Mouse (Mus musculus) MEL (cell line): ENCODE measurements around the gene Dop1b. TPM values are rescaled to one million over a fixed set of nuclear protein-coding genes. Genes with fewer than 3 reads are reported as not detected.

Experiments
- DNase-seq: peaks from one replicate; pipeline ENCODE4 v3.0.0; 2011; ENCODE audit warnings: low read depth, low spot score
- H3K27ac ChIP-seq: 2 replicates; pipeline ENCODE4 v1.5.1; 2012; ENCODE audit warnings: low read depth, mild to moderate bottlenecking, control low read depth, low read length, moderate library complexity; ENCODE audit not compliant: control insufficient read depth
- H3K27me3 ChIP-seq, 2 experiments: fragments of 150-350 bp in 1 of 2; sonication (generic) in 1 of 2; 2 replicates each; pipeline ENCODE4 v1.6.1; 2012; ENCODE audit warnings: low read length in 2 of 2, mild to moderate bottlenecking in 2 of 2, improper control_type of control experiment in 1 of 2, moderate library complexity in 1 of 2; ENCODE audit not compliant: insufficient read depth in 2 of 2, control insufficient read depth in 1 of 2
- H3K36me3 ChIP-seq, 2 experiments: 2 replicates each; pipeline ENCODE4 v1.6.1; 2012 to 2014; ENCODE audit warnings: low read length in 2 of 2, improper control_type of control experiment in 1 of 2, inconsistent platforms in 1 of 2, mild to moderate bottlenecking in 1 of 2; ENCODE audit not compliant: insufficient read depth in 2 of 2, control insufficient read depth in 1 of 2
- H3K4me1 ChIP-seq, 2 experiments: fragments of 150-350 bp in 1 of 2; sonication (generic) in 1 of 2; 2 replicates each; pipeline ENCODE4 v1.6.1; 2012; ENCODE audit warnings: low read length in 2 of 2, improper control_type of control experiment in 1 of 2, mild to moderate bottlenecking in 1 of 2; ENCODE audit not compliant: insufficient read depth in 2 of 2, control insufficient read depth in 1 of 2
- H3K4me3 ChIP-seq, 2 experiments: fragments of 150-350 bp in 1 of 2; sonication (generic) in 1 of 2; 2 replicates each; pipeline ENCODE4 v1.5.1; 2012; ENCODE audit warnings: low read depth in 2 of 2, low read length in 2 of 2, mild to moderate bottlenecking in 2 of 2, moderate library complexity in 2 of 2, control low read depth in 1 of 2, improper control_type of control experiment in 1 of 2; ENCODE audit not compliant: control insufficient read depth in 1 of 2, insufficient read depth in 1 of 2
- H3K79me2 ChIP-seq: 2 replicates; pipeline ENCODE4 v1.6.1; 2012; ENCODE audit warnings: mild to moderate bottlenecking, low read length, moderate library complexity; ENCODE audit not compliant: control insufficient read depth, poor library complexity, insufficient read depth
- H3K9ac ChIP-seq: 2 replicates; pipeline ENCODE4 v1.6.1; 2012; ENCODE audit warnings: low read depth, mild to moderate bottlenecking, control low read depth, low read length, moderate library complexity; ENCODE audit not compliant: control insufficient read depth, poor library complexity, severe bottlenecking
- H3K9me3 ChIP-seq: fragments of 150-350 bp; sonication (generic); replicated peaks from 2 replicates; pipeline ENCODE4 v1.6.1; 2012; ENCODE audit warnings: mild to moderate bottlenecking, low read length, improper control_type of control experiment, moderate library complexity; ENCODE audit not compliant: insufficient read depth
- BHLHE40 ChIP-seq: IDR thresholded peaks from 2 replicates; pipeline ENCODE4 v1.6.1; 2012; ENCODE audit warnings: low read depth, mild to moderate bottlenecking, inconsistent platforms, low read length, improper control_type of control experiment, borderline replicate concordance
- CHD1 ChIP-seq: IDR thresholded peaks from 2 replicates; pipeline ENCODE4 v1.6.1; 2012; ENCODE audit warnings: low read depth, mild to moderate bottlenecking, inconsistent platforms, low read length, improper control_type of control experiment
- CHD2 ChIP-seq: IDR thresholded peaks from 2 replicates; pipeline ENCODE4 v1.6.1; 2011; ENCODE audit warnings: low read length, improper control_type of control experiment
- CTCF ChIP-seq, 3 experiments: IDR thresholded peaks in 2 of 3; conservative IDR thresholded peaks in 1 of 3; 2 replicates each; pipeline ENCODE4 v1.5.1; 2011 to 2012; ENCODE audit warnings: low read length in 3 of 3, low read depth in 2 of 3, mild to moderate bottlenecking in 2 of 3, improper control_type of control experiment in 1 of 3, inconsistent platforms in 1 of 3, mixed read lengths in 1 of 3, moderate library complexity in 1 of 3; ENCODE audit not compliant: control insufficient read depth in 1 of 3, insufficient read depth in 1 of 3, poor library complexity in 1 of 3, severe bottlenecking in 1 of 3
- E2F4 ChIP-seq: IDR thresholded peaks from 2 replicates; pipeline ENCODE4 v1.6.1; 2011; ENCODE audit warnings: low read depth, low read length, improper control_type of control experiment, borderline replicate concordance
- ELF1 ChIP-seq: IDR thresholded peaks from 2 replicates; pipeline ENCODE4 v1.6.1; 2014; ENCODE audit warnings: low read depth, mild to moderate bottlenecking, inconsistent platforms, low read length, improper control_type of control experiment, moderate library complexity
- ETS1 ChIP-seq: IDR thresholded peaks from 2 replicates; pipeline ENCODE4 v1.6.1; 2012; ENCODE audit warnings: low read depth, mild to moderate bottlenecking, inconsistent platforms, low read length, improper control_type of control experiment, moderate library complexity
- GATA1 ChIP-seq: IDR thresholded peaks from 2 replicates; pipeline ENCODE4 v1.6.1; 2011; ENCODE audit warnings: low read depth, low read length, improper control_type of control experiment
- HCFC1 ChIP-seq: IDR thresholded peaks from 2 replicates; pipeline ENCODE4 v1.6.1; 2012; ENCODE audit warnings: low read depth, mild to moderate bottlenecking, inconsistent platforms, low read length, improper control_type of control experiment, moderate library complexity
- JUND ChIP-seq: IDR thresholded peaks from 2 replicates; pipeline ENCODE4 v1.6.1; 2011; ENCODE audit warnings: low read depth, mild to moderate bottlenecking, improper control_type of control experiment, low read length
- MAFK ChIP-seq: IDR thresholded peaks from 2 replicates; pipeline ENCODE4 v1.6.1; 2011; ENCODE audit warnings: low read depth, mild to moderate bottlenecking, low read length, improper control_type of control experiment, borderline replicate concordance
- MAX ChIP-seq: IDR thresholded peaks from 2 replicates; pipeline ENCODE4 v1.6.1; 2011; ENCODE audit warnings: low read length, improper control_type of control experiment
- MAZ ChIP-seq: IDR thresholded peaks from 2 replicates; pipeline ENCODE4 v1.6.1; 2012; ENCODE audit warnings: low read depth, mild to moderate bottlenecking, inconsistent platforms, low read length, improper control_type of control experiment
- MEF2A ChIP-seq: IDR thresholded peaks from 2 replicates; pipeline ENCODE4 v1.6.1; 2014; ENCODE audit warnings: low read depth, mild to moderate bottlenecking, inconsistent platforms, low read length, improper control_type of control experiment; ENCODE audit not compliant: poor library complexity, insufficient replicate concordance, severe bottlenecking; ENCODE audit errors: extremely low read depth
- MXI1 ChIP-seq: IDR thresholded peaks from 2 replicates; pipeline ENCODE4 v1.6.1; 2011; ENCODE audit warnings: mild to moderate bottlenecking, low read depth, low read length, improper control_type of control experiment
- MYC ChIP-seq: IDR thresholded peaks from 2 replicates; pipeline ENCODE4 v1.6.1; 2011; ENCODE audit warnings: low read depth, mild to moderate bottlenecking, low read length, improper control_type of control experiment, moderate library complexity
- NELFE ChIP-seq: IDR thresholded peaks from 2 replicates; pipeline ENCODE4 v1.6.1; 2011; ENCODE audit warnings: low read depth, low read length, improper control_type of control experiment
- NRF1 ChIP-seq: IDR thresholded peaks from 2 replicates; pipeline ENCODE4 v1.6.1; 2014; ENCODE audit warnings: low read depth, mild to moderate bottlenecking, inconsistent platforms, low read length, improper control_type of control experiment, moderate library complexity; ENCODE audit not compliant: poor library complexity, insufficient read depth, severe bottlenecking
- POLR2AphosphoS2 ChIP-seq: IDR thresholded peaks from 2 replicates; pipeline ENCODE4 v1.6.1; 2011; ENCODE audit warnings: low read length, improper control_type of control experiment
- RCOR1 ChIP-seq: IDR thresholded peaks from 2 replicates; pipeline ENCODE4 v1.6.1; 2012; ENCODE audit warnings: low read depth, mild to moderate bottlenecking, inconsistent platforms, low read length, improper control_type of control experiment
- SIN3A ChIP-seq: IDR thresholded peaks from 2 replicates; pipeline ENCODE4 v1.6.1; 2012; ENCODE audit warnings: low read length, improper control_type of control experiment, inconsistent platforms
- SMC3 ChIP-seq: IDR thresholded peaks from 2 replicates; pipeline ENCODE4 v1.6.1; 2011; ENCODE audit warnings: low read depth, low read length, improper control_type of control experiment
- TAL1 ChIP-seq: IDR thresholded peaks from 2 replicates; pipeline ENCODE4 v1.6.1; 2012; ENCODE audit warnings: mild to moderate bottlenecking, inconsistent platforms, low read length, moderate library complexity, mixed read lengths
- USF1 ChIP-seq: IDR thresholded peaks from 2 replicates; pipeline ENCODE4 v1.6.1; 2014; ENCODE audit warnings: low read depth, mild to moderate bottlenecking, inconsistent platforms, low read length, improper control_type of control experiment, moderate library complexity
- ZC3H11A ChIP-seq: IDR thresholded peaks from 2 replicates; pipeline ENCODE4 v1.6.1; 2012; ENCODE audit warnings: low read depth, mild to moderate bottlenecking, inconsistent platforms, low read length, improper control_type of control experiment
- ZKSCAN1 ChIP-seq: IDR thresholded peaks from 2 replicates; pipeline ENCODE4 v1.6.1; 2012; ENCODE audit warnings: low read depth, mild to moderate bottlenecking, inconsistent platforms, low read length, improper control_type of control experiment, moderate library complexity
- ZMIZ1 ChIP-seq: IDR thresholded peaks from 2 replicates; pipeline ENCODE4 v1.6.1; 2012; ENCODE audit warnings: low read depth, mild to moderate bottlenecking, inconsistent platforms, low read length, improper control_type of control experiment, moderate library complexity
- ZNF384 ChIP-seq: IDR thresholded peaks from 2 replicates; pipeline ENCODE4 v1.6.1; 2012; ENCODE audit warnings: low read depth, mild to moderate bottlenecking, inconsistent platforms, low read length, improper control_type of control experiment
- polyA plus RNA-seq, 2 experiments: library from polyadenylated mRNA; stranded (reverse) in 1 of 2; unstranded in 1 of 2; fragments of >175 nt in 1 of 2; fragments of >200 nt in 1 of 2; gene quantifications; 2 replicates each; pipeline versions ENCODE4 v1.2.1 to v1.2.4; 2012; ENCODE audit warnings: low replicate concordance in 2 of 2, low read depth in 1 of 2; ENCODE audit not compliant: insufficient read length in 2 of 2, insufficient read depth in 1 of 2, missing spikeins in 1 of 2
- total RNA-seq: library from RNA; depleted of rRNA; stranded (reverse); fragments of 300-350 nt; gene quantifications from 2 replicates; pipeline ENCODE4 v1.2.3, GENCODE M21; 2012

Dop1b gene
- total and polyA plus RNA-seq, 3 experiments: 5.8 to 11.3 TPM; not detected in 1

DNA sequence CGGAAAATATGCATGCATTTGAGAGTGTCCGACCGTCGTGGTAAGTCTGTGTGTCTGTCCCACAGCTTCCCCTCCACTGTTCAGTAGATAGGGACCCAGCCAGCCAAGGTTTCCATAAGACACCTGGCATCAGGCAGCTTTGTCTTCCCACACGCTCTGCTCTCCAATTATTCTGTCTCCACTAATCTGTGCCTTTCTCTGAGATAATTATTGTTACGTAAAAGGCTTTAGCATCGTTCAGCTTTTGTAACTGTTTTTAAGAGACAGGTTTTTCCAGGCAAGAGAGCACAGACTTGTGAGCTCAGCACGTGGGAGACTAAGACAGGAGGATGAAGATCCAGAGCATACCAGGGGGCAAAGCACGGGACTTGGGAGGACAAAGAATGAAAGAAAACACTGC, 32.5 kb upstream of the Dop1b start:
- no peak for DNase-seq
- H3K27me3 ChIP-seq: peaks cover 0 to 2% of the 10 kb centered on the region in 2 experiments; a peak in 1 of 4 replicates

DNA sequence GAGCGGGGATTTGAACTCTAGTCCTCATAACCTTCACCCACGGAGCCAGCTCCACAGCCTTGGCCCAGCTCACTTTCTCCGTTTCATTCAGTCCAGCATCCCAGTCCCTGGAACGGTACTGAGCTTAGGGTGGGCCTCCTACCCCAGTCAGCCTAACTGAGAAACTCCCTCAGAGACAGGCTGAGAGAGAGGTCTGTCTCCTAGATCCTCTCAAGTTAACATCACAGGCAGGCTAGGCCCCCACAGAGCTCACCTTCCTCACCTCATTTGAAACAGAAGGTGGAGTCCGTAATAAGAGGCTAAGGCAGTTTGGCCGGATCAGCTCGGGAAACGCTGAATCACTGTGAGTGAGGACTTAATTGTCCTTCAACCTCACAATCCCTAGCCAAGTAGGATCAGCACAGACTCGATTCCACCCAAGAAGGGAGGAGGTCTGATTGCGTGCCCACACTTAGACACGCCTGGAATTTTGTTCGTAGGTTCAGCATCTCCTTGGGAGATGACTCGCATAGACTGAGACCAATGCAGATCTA, 29.5 kb upstream of the Dop1b start:
- H3K4me3 ChIP-seq: no peak overlapping the region

More for the DNA sequence above, 32.5 kb upstream of the Dop1b start:
- Histone ChIP-seq H3K4me3 (no peak overlapping the region), H3K9me3 (no peaks in the 10 kb centered on the region), H3K36me3 (no peaks in the 10 kb centered on the region), H3K79me2 (no peaks in the 10 kb centered on the region), H3K27ac (no peak overlapping the region), H3K9ac (no peak overlapping the region), H3K4me1 (no peaks in the 10 kb centered on the region)
- no peak for TF ChIP-seq SIN3A
- TF ChIP-seq ETS1: no peak
- TF ChIP-seq GATA1: no peak
- no peak for TF ChIP-seq USF1
- no peak for TF ChIP-seq CHD1
- TF ChIP-seq NELFE: no peak
- TF ChIP-seq CHD2: no peak
- TF ChIP-seq MAZ: no peak
- no peak for TF ChIP-seq ELF1
- no peak for TF ChIP-seq MAFK
- TF ChIP-seq SMC3: no peak
- no peak for TF ChIP-seq POLR2AphosphoS2
- TF ChIP-seq ZMIZ1: no peak
- TF ChIP-seq ZC3H11A: no peak
- TF ChIP-seq MYC: no peak
- TF ChIP-seq ZNF384: no peak
- no peak for TF ChIP-seq TAL1
- no peak for TF ChIP-seq CTCF (IDR thresholded peaks at IDR 0.05 in 2 of 3, conservative IDR thresholded peaks at IDR 0.05 in 1 of 3; ENCODE audit: control insufficient read depth in 1 of 3, insufficient read depth in 1 of 3, low read depth in 2 of 3, low read length in 3 of 3, poor library complexity in 1 of 3, severe bottlenecking in 1 of 3)
- no peak for TF ChIP-seq NRF1
- no peak for TF ChIP-seq HCFC1

More for the DNA sequence above, 29.5 kb upstream of the Dop1b start:
- Histone ChIP-seq H3K79me2 (no peaks in the 10 kb centered on the region), H3K9me3 (no peaks in the 10 kb centered on the region), H3K4me1 (no peaks in the 10 kb centered on the region), H3K27me3 (peaks cover 0 to 2% of the 10 kb centered on the region in 2 experiments; a peak in 1 of 4 replicates), H3K9ac (no peak overlapping the region), H3K27ac (no peak overlapping the region), H3K36me3 (no peaks in the 10 kb centered on the region)
- DNase-seq: no peak
- no peak for TF ChIP-seq BHLHE40
- TF ChIP-seq ZKSCAN1: no peak
- no peak for TF ChIP-seq ELF1
- no peak for TF ChIP-seq JUND
- no peak for TF ChIP-seq SIN3A
- TF ChIP-seq ETS1: no peak
- no peak for TF ChIP-seq MXI1
- no peak for TF ChIP-seq MEF2A
- TF ChIP-seq SMC3: no peak
- no peak for TF ChIP-seq E2F4
- TF ChIP-seq MAX: no peak
- no peak for TF ChIP-seq ZMIZ1
- no peak for TF ChIP-seq RCOR1
